Comparison of ENCODE assay signal across 11 mouse cellular contexts in genomic region chr2:72197026-72197425, GRCm38 (mm10).
DNase-seq lines count a peak whose midpoint lies in the region; ATAC-seq and TF ChIP-seq lines count a peak whose summit lies in the region.
"Had no signal": no experiment of that assay in that cellular context is flagged by ENCODE, and none has a peak within 500 bp of the region (broad histone marks: within the 10 kb centered on the region; RNA-seq: fewer than 3 reads in every experiment).

No protein-coding gene starts in this region.

- H3K4me1 ChIP-seq in lung, adult 2 months (ENCODE audit: control insufficient read depth, insufficient read depth, low read length), result peaks cover 3% of the 10 kb centered on the region

- TF ChIP-seq POLR2A in lung, adult 2 months (IDR thresholded peaks at IDR 0.05; ENCODE audit: borderline replicate concordance, extremely low read depth, low read depth, low read length), result no peak
- TF ChIP-seq POLR2A in brain, embryonic 14.5 days (IDR thresholded peaks at IDR 0.05; ENCODE audit: borderline replicate concordance, extremely low read depth, insufficient read depth, insufficient read length, poor library complexity, severe bottlenecking), result no peak

- DNase-seq in adrenal gland, adult 8-10 months, result peak; percentile 48
- no peak for DNase-seq in adrenal gland, adult 18-20 months (ENCODE audit: low spot score in 2 of 2)
- DNase-seq in lung, adult 2 months, result no peak
- no peak for DNase-seq in lung, adult 18-20 months
- no peak for DNase-seq in brain, embryonic 14.5 days (ENCODE audit: low read depth)
- peak; percentile 50 for DNase-seq in retina, embryonic 14.5 days (ENCODE audit: low spot score)
- DNase-seq in right cerebral cortex, postnatal 36 days (ENCODE audit: low spot score in 2 of 2), result no peak
- DNase-seq: kidney, adult 9 months; left cerebral cortex, postnatal 4 days; right cerebral cortex, adult 18-20 months had no signal

- 45% methylated on average over 3 of the region's 3 CpGs for WGBS in lung, adult 2 months

- ATAC-seq in erythroid progenitor cell, adult 5-6 weeks (replicated peaks; ENCODE audit: low FRiP score, poor library complexity, severe bottlenecking), result no peak

- no peak overlapping the region for H3K4me3 ChIP-seq in lung, adult 2 months (replicated peaks; ENCODE audit: extremely low read depth, low read depth, low read length)

- TF ChIP-seq CTCF in lung, adult 2 months (IDR thresholded peaks at IDR 0.05; ENCODE audit: insufficient read depth, low read length), result 0 out of 2 replicates have a peak, but pooled peaks have one; percentile 6
- TF ChIP-seq CTCF in brain, embryonic 14.5 days (IDR thresholded peaks at IDR 0.05; ENCODE audit: borderline replicate concordance, extremely low read depth, insufficient read depth, insufficient read length), result peak; percentile 18; the same call in 1 of the 2 replicates

Comparison
In these comparisons a context has a peak if more than half of its experiments do, and no peak if none do; other contexts are left out.
1. DNase-seq: peak in adrenal gland, adult 8-10 months (single experiment) and retina, embryonic 14.5 days (single experiment); none in adrenal gland, adult 18-20 months (0 of 2), lung, adult 2 months (single experiment), lung, adult 18-20 months (0 of 2), brain, embryonic 14.5 days (single experiment) and right cerebral cortex, postnatal 36 days (0 of 2).